Mouse (Mus musculus): ENCODE measurements around the gene St7l. TPM values are rescaled to one million over a fixed set of nuclear protein-coding genes. Genes with fewer than 3 reads are reported as not detected.
"Not testable (repeated sequence)": the region's sequence is repeated elsewhere in the genome, so short reads cannot be mapped to it uniquely, and the experiment has no call there.

St7l gene
- polyA plus RNA-seq, 1 experiment from 2014 or later, result 45.0 TPM

DNA sequence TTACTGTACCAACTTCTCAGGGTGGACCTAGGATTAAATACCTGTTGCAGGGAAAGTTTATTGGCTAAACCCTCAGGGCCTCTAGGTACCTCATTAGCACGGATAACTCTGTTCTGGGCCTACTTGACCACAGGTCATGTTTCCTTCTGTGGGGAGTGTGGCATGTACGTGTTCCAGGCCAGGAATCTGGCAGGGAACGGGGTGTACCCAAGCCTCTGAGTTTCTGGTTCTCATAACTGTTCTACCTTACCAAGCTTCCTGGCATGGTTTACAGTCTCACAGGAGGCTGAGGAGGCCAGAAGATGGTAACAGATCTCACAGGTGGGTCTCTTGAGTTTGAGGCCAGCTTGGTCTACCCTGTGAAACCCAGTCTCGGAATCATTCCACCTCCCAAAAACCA lies 17.2 kb upstream of the St7l start:
- 62% methylated on average over 4 of the region's 4 CpGs for WGBS
- Histone ChIP-seq H3K9me3 (no peaks in the 10 kb centered on the region), H3K4me1 (no peaks in the 10 kb centered on the region), H3K4me3 (no peak overlapping the region), H3K36me3 (peaks cover 41% of the 10 kb centered on the region), H3K27ac (no peak overlapping the region), H3K9ac (no peak overlapping the region), H3K4me2 (no peak overlapping the region), H3K27me3 (no peaks in the 10 kb centered on the region)
- no peak for ATAC-seq (ENCODE audit: insufficient number of reproducible peaks, low FRiP score, low TSS enrichment, low read depth)

DNA sequence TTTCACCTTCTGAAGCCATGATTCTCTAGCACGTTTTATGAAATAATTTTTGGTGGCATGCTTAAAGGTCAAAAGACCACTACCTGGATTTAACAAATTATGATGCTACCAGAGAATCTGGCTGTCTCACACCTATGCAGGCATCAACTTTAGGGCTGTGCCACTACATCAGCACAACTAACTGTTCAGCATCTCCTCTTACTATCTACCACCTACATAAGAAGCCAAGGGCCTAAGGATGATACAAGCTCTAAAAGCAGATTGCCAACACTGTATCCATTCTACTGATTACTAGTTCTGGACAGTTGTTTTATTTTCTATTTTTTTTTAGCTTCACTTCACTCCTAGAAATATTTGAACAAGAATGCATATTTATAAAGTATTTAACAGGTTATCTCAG lies 9.3 kb upstream of the St7l start:
- Histone ChIP-seq H3K27ac (no peak overlapping the region), H3K36me3 (0 out of 2 replicates have a peak, but pooled peaks cover 10% of the 10 kb centered on the region), H3K4me2 (no peak overlapping the region), H3K4me1 (no peaks in the 10 kb centered on the region), H3K27me3 (no peaks in the 10 kb centered on the region), H3K4me3 (no peak overlapping the region), H3K9me3 (no peaks in the 10 kb centered on the region), H3K9ac (no peak overlapping the region)
- 82% methylated on average over 1 of the region's 1 CpGs for WGBS
- ATAC-seq (ENCODE audit: insufficient number of reproducible peaks, low FRiP score, low TSS enrichment, low read depth), result no peak

DNA sequence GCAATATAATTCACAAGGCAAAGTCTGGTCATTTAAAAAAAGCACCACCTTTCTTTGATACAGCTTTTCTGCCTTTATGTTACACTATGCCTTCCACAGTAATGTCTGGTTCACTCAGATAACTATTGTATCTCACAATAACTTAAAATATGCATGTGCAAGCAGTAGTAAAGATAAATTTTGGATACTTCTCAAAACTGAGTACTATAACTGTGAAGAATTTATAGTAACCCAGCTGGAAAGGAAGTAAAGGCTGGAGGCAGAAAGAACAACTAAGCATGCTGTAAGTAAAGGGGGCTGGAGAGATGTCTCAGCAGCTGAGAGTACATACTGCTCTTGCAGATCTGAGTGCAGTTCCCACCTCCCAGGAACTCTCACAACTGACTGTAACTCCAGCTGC lies 8.9 kb upstream of the St7l start:
- H3K4me1 ChIP-seq, result no peaks in the 10 kb centered on the region
- H3K4me2 ChIP-seq, result no peak overlapping the region
- H3K9ac ChIP-seq, result 0 out of 2 replicates have a peak overlapping the region, but pooled peaks have one; percentile 2
- no peak overlapping the region for H3K4me3 ChIP-seq
- H3K27me3 ChIP-seq, result no peaks in the 10 kb centered on the region
- no peaks in the 10 kb centered on the region for H3K9me3 ChIP-seq
- H3K36me3 ChIP-seq, result 0 out of 2 replicates have a peak, but pooled peaks cover 8% of the 10 kb centered on the region
- ATAC-seq (ENCODE audit: insufficient number of reproducible peaks, low FRiP score, low TSS enrichment, low read depth), result no peak
- H3K27ac ChIP-seq, result no peak overlapping the region

DNA sequence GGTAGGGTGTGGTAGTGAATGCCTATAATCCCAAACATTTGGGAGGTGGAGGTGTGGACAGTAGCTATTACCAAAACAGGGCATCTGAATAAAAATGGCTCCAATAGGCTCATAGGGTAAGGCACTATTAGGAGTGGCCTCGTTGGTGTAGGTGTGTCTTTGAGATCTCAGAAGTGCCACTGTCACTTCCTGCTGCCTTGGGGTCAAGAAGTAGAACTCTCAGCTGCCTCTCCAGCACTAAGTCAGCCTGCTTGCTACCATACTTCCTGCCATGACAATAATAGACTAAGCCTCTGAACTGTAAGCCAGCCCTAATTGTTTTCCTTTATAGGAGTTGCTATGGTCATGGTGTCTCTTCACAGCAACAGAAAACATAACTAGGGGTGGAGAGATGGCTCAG lies 7.7 kb upstream of the St7l start:
- ATAC-seq (ENCODE audit: insufficient number of reproducible peaks, low FRiP score, low TSS enrichment, low read depth), result no peak
- Histone ChIP-seq H3K9me3 (no peaks in the 10 kb centered on the region), H3K4me2 (no peak overlapping the region), H3K27ac (no peak overlapping the region), H3K4me1 (no peaks in the 10 kb centered on the region), H3K27me3 (no peaks in the 10 kb centered on the region), H3K36me3 (0 out of 2 replicates have a peak, but pooled peaks cover 5% of the 10 kb centered on the region), H3K4me3 (no peak overlapping the region), H3K9ac (no peak overlapping the region)
- WGBS, result 71% methylated on average over 1 of the region's 1 CpGs

DNA sequence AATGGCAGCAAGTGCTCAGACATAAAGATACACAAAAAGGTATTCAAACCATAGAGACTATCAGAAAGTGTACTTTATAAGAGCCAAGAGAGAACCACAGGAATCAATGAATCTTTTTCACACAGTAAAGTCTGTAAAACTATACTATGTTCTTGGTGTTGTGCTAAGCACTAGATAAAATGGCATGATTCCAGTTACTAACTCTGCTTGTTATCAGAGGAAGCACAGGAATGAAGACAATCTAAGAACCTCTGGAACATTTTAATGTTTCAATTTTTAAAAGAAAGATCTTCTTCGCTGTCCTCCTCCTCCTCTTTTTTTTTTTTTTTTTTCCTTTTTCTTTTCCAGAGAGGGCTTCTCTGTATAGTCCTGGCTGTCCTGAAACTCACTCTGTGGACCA lies 5.2 kb upstream of the St7l start:
- Histone ChIP-seq H3K4me2 (no peak overlapping the region), H3K9me3 (no peaks in the 10 kb centered on the region), H3K27me3 (no peaks in the 10 kb centered on the region), H3K36me3 (0 out of 2 replicates have a peak, but pooled peaks cover 5% of the 10 kb centered on the region), H3K27ac (no peak overlapping the region), H3K4me1 (peaks cover 7% of the 10 kb centered on the region; the same call in 1 of the 2 replicates), H3K4me3 (no peak overlapping the region), H3K9ac (no peak overlapping the region)
- no peak for ATAC-seq (ENCODE audit: insufficient number of reproducible peaks, low FRiP score, low TSS enrichment, low read depth)
- 94% methylated on average over 1 of the region's 1 CpGs for WGBS

- peak overlapping the region; percentile 75 for H3K9ac ChIP-seq
- peaks cover 15% of the 10 kb centered on the region for H3K4me1 ChIP-seq
- peaks cover 10% of the 10 kb centered on the region for H3K36me3 ChIP-seq
- ATAC-seq (ENCODE audit: insufficient number of reproducible peaks, low FRiP score, low TSS enrichment, low read depth), result peak; percentile 87
- no peaks in the 10 kb centered on the region for H3K9me3 ChIP-seq
- H3K4me3 ChIP-seq, result peak overlapping the region; percentile 98
- H3K27ac ChIP-seq, result peak overlapping the region; percentile 98
- peak overlapping the region; percentile 59 for H3K4me2 ChIP-seq
- WGBS, result under 1% methylated on average over 48 of the region's 48 CpGs
- H3K27me3 ChIP-seq, result no peaks in the 10 kb centered on the region
Measured at GRCm38 (mm10) chr3:104864651-104865340, 991 bp downstream of the St7l start.

DNA sequence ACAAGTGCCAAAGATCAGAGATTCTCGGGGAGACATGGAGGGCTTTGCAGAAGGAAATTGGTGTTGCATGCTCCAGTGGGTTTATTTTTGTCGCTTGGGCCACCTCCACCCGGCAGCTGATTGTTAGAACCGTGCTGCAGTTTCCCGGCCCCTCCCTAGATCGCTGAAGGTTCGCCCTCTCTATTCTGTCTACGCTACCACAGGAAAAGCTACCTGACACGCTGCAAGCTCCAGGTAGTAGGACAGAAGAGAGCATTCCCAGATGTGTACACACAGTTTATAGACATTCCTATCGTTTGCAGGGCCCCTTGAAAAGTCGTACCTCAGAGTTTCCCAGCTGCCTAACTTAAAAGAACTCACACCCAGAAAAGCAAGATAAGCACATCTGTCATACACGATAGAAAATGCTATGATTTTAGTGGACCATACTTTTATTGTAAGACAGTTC lies 1.6 kb downstream of the St7l start:
- H3K4me3 ChIP-seq, result peak overlapping the region; percentile 98
- H3K9ac ChIP-seq, result peak overlapping the region; percentile 75
- no peaks in the 10 kb centered on the region for H3K9me3 ChIP-seq
- peaks cover 15% of the 10 kb centered on the region for H3K4me1 ChIP-seq
- peak overlapping the region; percentile 59 for H3K4me2 ChIP-seq
- no peak for ATAC-seq (ENCODE audit: insufficient number of reproducible peaks, low FRiP score, low TSS enrichment, low read depth)
- peaks cover 13% of the 10 kb centered on the region for H3K36me3 ChIP-seq
- under 1% methylated on average over 12 of the region's 12 CpGs for WGBS
- H3K27ac ChIP-seq, result peak overlapping the region; percentile 98
- H3K27me3 ChIP-seq, result no peaks in the 10 kb centered on the region

DNA sequence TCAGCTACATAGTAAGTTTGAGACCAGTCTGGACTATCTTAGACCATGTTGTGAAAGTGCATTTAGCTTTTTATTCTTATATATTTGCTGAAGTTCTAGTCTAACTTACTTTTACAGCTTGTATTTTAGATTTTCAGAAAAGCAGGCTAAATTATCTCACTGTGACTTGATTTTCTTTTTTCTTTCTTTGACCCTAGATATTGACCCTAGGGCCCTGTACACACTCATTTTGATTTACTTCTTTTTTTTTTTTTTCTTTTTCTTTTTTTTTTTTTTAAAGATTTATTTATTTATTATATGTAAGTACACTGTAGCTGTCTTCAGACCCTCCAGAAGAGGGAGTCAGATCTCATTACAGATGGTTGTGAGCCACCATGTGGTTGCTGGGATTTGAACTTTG lies 2.9 kb downstream of the St7l start:
- peaks cover 15% of the 10 kb centered on the region for H3K4me1 ChIP-seq
- H3K4me3 ChIP-seq; H3K9ac ChIP-seq; H3K27me3 ChIP-seq; ATAC-seq (ENCODE audit: insufficient number of reproducible peaks, low FRiP score, low TSS enrichment, low read depth); H3K9me3 ChIP-seq; H3K4me2 ChIP-seq; H3K27ac ChIP-seq: not testable (repeated sequence)
- peaks cover 23% of the 10 kb centered on the region for H3K36me3 ChIP-seq

DNA sequence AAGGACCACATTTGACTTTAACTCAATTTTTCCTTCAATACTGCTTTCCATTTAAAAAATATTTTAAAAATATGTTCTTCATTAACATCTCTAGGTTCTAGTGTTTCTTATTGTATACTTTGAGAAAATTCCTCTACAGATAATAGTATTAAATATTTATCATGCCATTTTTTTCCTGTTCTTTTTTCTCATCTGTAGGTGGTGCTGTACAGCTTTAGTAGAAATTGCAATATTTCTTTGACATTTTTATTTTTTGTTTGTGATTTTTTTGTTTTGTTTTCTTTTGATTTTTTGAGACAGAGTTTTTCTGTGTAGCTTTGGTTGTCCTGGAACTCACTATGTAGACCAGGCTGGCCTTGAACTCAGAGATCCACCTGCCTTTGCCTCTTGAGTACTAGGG lies 5.8 kb downstream of the St7l start:
- Histone ChIP-seq H3K4me1 (peaks cover 8% of the 10 kb centered on the region), H3K9ac (no peak overlapping the region), H3K27me3 (no peaks in the 10 kb centered on the region), H3K36me3 (peaks cover 48% of the 10 kb centered on the region), H3K4me3 (no peak overlapping the region), H3K27ac (no peak overlapping the region), H3K9me3 (no peaks in the 10 kb centered on the region), H3K4me2 (no peak overlapping the region)
- ATAC-seq (ENCODE audit: insufficient number of reproducible peaks, low FRiP score, low TSS enrichment, low read depth), result no peak

- H3K4me1 ChIP-seq, result no peaks in the 10 kb centered on the region
- H3K36me3 ChIP-seq, result peaks cover 54% of the 10 kb centered on the region
- no peak overlapping the region for H3K4me2 ChIP-seq
- no peak overlapping the region for H3K9ac ChIP-seq
- ATAC-seq (ENCODE audit: insufficient number of reproducible peaks, low FRiP score, low TSS enrichment, low read depth), result no peak
- 90% methylated on average over 3 of the region's 3 CpGs for WGBS
- H3K27ac ChIP-seq, result no peak overlapping the region
- H3K9me3 ChIP-seq, result no peaks in the 10 kb centered on the region
- H3K27me3 ChIP-seq, result no peaks in the 10 kb centered on the region
- H3K4me3 ChIP-seq, result no peak overlapping the region
Measured at GRCm38 (mm10) chr3:104888585-104888984, 24.8 kb downstream of the St7l start.

- Histone ChIP-seq H3K4me2 (no peak overlapping the region), H3K9ac (no peak overlapping the region), H3K4me3 (no peak overlapping the region), H3K27ac (no peak overlapping the region), H3K27me3 (no peaks in the 10 kb centered on the region), H3K4me1 (no peaks in the 10 kb centered on the region), H3K36me3 (peaks cover 50% of the 10 kb centered on the region), H3K9me3 (no peaks in the 10 kb centered on the region)
- WGBS, result 72% methylated on average over 3 of the region's 3 CpGs
- ATAC-seq (ENCODE audit: insufficient number of reproducible peaks, low FRiP score, low TSS enrichment, low read depth), result no peak
Measured at GRCm38 (mm10) chr3:104896141-104896540, 32.3 kb downstream of the St7l start.

DNA sequence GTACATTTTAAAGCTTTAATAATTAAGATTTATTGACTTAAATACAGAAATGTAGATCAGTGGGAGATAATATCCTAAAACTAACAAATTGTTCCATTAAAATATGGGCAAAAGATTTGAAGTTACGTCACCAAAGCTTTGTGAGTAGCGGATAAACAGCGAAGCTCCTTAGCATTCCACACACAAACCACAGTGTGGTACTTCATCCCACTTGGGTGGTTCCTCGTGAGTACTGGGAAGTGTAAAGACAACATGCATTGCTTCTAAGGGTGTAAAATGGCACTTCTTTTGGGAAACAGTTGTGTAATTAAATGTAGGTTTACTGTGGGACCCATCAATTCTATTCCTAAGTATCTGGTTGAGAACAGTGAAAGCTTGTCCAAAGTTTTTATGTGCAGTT lies 37.3 kb downstream of the St7l start:
- H3K9me3 ChIP-seq, result no peaks in the 10 kb centered on the region
- no peak overlapping the region for H3K4me3 ChIP-seq
- no peaks in the 10 kb centered on the region for H3K27me3 ChIP-seq
- ATAC-seq (ENCODE audit: insufficient number of reproducible peaks, low FRiP score, low TSS enrichment, low read depth), result no peak
- no peak overlapping the region for H3K27ac ChIP-seq
- H3K9ac ChIP-seq, result no peak overlapping the region
- WGBS, result 88% methylated on average over 4 of the region's 4 CpGs
- H3K4me1 ChIP-seq, result no peaks in the 10 kb centered on the region
- H3K4me2 ChIP-seq, result no peak overlapping the region
- peaks cover 41% of the 10 kb centered on the region for H3K36me3 ChIP-seq

GRCm38 (mm10) chr3:104905389-104905788 lies 41.6 kb downstream of the St7l start:
- no peak overlapping the region for H3K27ac ChIP-seq
- no peak overlapping the region for H3K4me3 ChIP-seq
- H3K9me3 ChIP-seq, result no peaks in the 10 kb centered on the region
- peaks cover 23% of the 10 kb centered on the region for H3K36me3 ChIP-seq
- H3K9ac ChIP-seq, result no peak overlapping the region
- H3K4me2 ChIP-seq, result no peak overlapping the region
- ATAC-seq (ENCODE audit: insufficient number of reproducible peaks, low FRiP score, low TSS enrichment, low read depth), result no peak
- H3K27me3 ChIP-seq, result no peaks in the 10 kb centered on the region
- H3K4me1 ChIP-seq, result no peaks in the 10 kb centered on the region
- WGBS, result 86% methylated on average over 4 of the region's 4 CpGs

Data from limb, embryonic 15.5 days (tissue).